ENCODE assay signal across 25 mouse cellular contexts in genomic region chr3:144019293-144019692, GRCm38 (mm10).
A peak's percentile ranks its signal among the peaks of the same experiment; 100 is the strongest.
DNase-seq lines count a peak whose midpoint lies in the region; ATAC-seq lines count a peak whose summit lies in the region.
"Had no signal": no experiment of that assay in that cellular context is flagged by ENCODE, and none has a peak within 500 bp of the region (broad histone marks: within the 10 kb centered on the region; RNA-seq: fewer than 3 reads in every experiment).

No protein-coding gene starts in this region.

- no peak overlapping the region for H3K9ac ChIP-seq in embryonic facial prominence, embryonic 14.5 days (ENCODE audit: low read depth, low read length)
- H3K9ac ChIP-seq: forebrain, embryonic 13.5 days; heart, embryonic 13.5 days; limb, embryonic 13.5 days; liver, embryonic 12.5 days; neural tube, embryonic 13.5 days had no signal

- no peaks in the 10 kb centered on the region for H3K9me3 ChIP-seq in embryonic facial prominence, embryonic 14.5 days (ENCODE audit: control insufficient read depth, low read length)
- H3K9me3 ChIP-seq: forebrain, embryonic 13.5 days; heart, embryonic 13.5 days; limb, embryonic 13.5 days; liver, embryonic 12.5 days; neural tube, embryonic 13.5 days had no signal

- 0 out of 2 replicates have a peak, but pooled peaks have one; percentile 50 for ATAC-seq in embryonic facial prominence, embryonic 14.5 days (ENCODE audit: low read depth)
- ATAC-seq: activated CD4-positive, CD25-positive, alpha-beta regulatory T cell, adult 4 months; forebrain, embryonic 13.5 days; hindbrain, postnatal 0 days; intestine, embryonic 16.5 days; liver, embryonic 12.5 days; midbrain, embryonic 16.5 days had no signal

- H3K36me3 ChIP-seq in embryonic facial prominence, embryonic 14.5 days (ENCODE audit: control insufficient read depth, insufficient read depth, low read length): no peaks in the 10 kb centered on the region
- H3K36me3 ChIP-seq: heart, embryonic 13.5 days; limb, embryonic 13.5 days; liver, embryonic 12.5 days; neural tube, embryonic 13.5 days had no signal

- no peaks in the 10 kb centered on the region; the same call in 1 of the 2 replicates for H3K4me1 ChIP-seq in embryonic facial prominence, embryonic 14.5 days (ENCODE audit: control insufficient read depth, insufficient read depth, low read length)
- H3K4me1 ChIP-seq: forebrain, embryonic 13.5 days; liver, embryonic 12.5 days had no signal

- 35% methylated on average over 2 of the region's 2 CpGs for WGBS in embryonic facial prominence, embryonic 14.5 days

- peak; percentile 13 for DNase-seq in left cerebral cortex, adult 11 months (ENCODE audit: low spot score)
- DNase-seq in left cerebral cortex, postnatal 10 days (ENCODE audit: extremely low spot score in 1 of 2, low spot score in 2 of 2): no peak
- DNase-seq in right cerebral cortex, adult 2 months (ENCODE audit: low spot score in 2 of 2): peak; percentile 31 to 37
- no peak for DNase-seq in right cerebral cortex, postnatal 4 days
- DNase-seq in embryonic facial prominence, embryonic 14.5 days (ENCODE audit: low spot score): no peak
- DNase-seq in cerebellum, adult 11 months: no peak
- DNase-seq in kidney, postnatal 36 days: no peak
- DNase-seq: adrenal gland, postnatal 14 days; cerebellum, adult 9-11 months; gastrocnemius, postnatal 25 days; heart, adult 18-20 months; kidney, adult 9 months; lung, adult 18-20 months; thymus, postnatal 25 days had no signal

- no peaks in the 10 kb centered on the region for H3K27me3 ChIP-seq in embryonic facial prominence, embryonic 14.5 days (replicated peaks; ENCODE audit: control insufficient read depth, insufficient read depth, low read length)
- H3K27me3 ChIP-seq: forebrain, embryonic 13.5 days; heart, embryonic 13.5 days; limb, embryonic 13.5 days; liver, embryonic 12.5 days; neural tube, embryonic 13.5 days had no signal

- 0 out of 2 replicates have a peak overlapping the region, but pooled peaks have one; percentile 23 for H3K27ac ChIP-seq in embryonic facial prominence, embryonic 14.5 days (replicated peaks; ENCODE audit: low read depth, low read length)
- H3K27ac ChIP-seq: forebrain, embryonic 13.5 days; heart, embryonic 13.5 days; hindbrain, postnatal 0 days; layer of hippocampus, adult 2 months; limb, embryonic 13.5 days; liver, embryonic 12.5 days; neural tube, embryonic 13.5 days had no signal

- H3K4me2 ChIP-seq in embryonic facial prominence, embryonic 14.5 days (ENCODE audit: low read depth, low read length): no peak overlapping the region
- H3K4me2 ChIP-seq: forebrain, embryonic 13.5 days; heart, embryonic 13.5 days; limb, embryonic 13.5 days; liver, embryonic 12.5 days; neural tube, embryonic 13.5 days had no signal

- intact Hi-C loops in left cerebral cortex, postnatal 10 days (cut with DNase I): no loop called here

- no peak overlapping the region for H3K4me3 ChIP-seq in embryonic facial prominence, embryonic 14.5 days (ENCODE audit: low read depth, low read length)
- H3K4me3 ChIP-seq: forebrain, embryonic 13.5 days; heart, embryonic 13.5 days; layer of hippocampus, adult 2 months; limb, embryonic 13.5 days; liver, embryonic 12.5 days; myocyte; neural tube, embryonic 13.5 days had no signal

Comparison
In these comparisons a context has a peak if more than half of its experiments do, and no peak if none do; other contexts are left out.
1. DNase-seq: peak in left cerebral cortex, adult 11 months (single experiment) and right cerebral cortex, adult 2 months (2 of 2); none in left cerebral cortex, postnatal 10 days (0 of 2), right cerebral cortex, postnatal 4 days (single experiment), embryonic facial prominence, embryonic 14.5 days (single experiment), cerebellum, adult 11 months (single experiment) and kidney, postnatal 36 days (0 of 2).